Mouse (Mus musculus) cerebellum, adult 2 months (tissue): ENCODE results near the gene Bbip1.

Experiments used
- CTCF ChIP-seq: fragments of 200-500 bp; IDR thresholded peaks from 2 replicates; pipeline ENCODE4 v1.5.1; 2011; ENCODE audit warnings: low read depth, mild to moderate bottlenecking, control low read depth, low read length, moderate library complexity, borderline replicate concordance; ENCODE audit not compliant: insufficient read depth
- POLR2A ChIP-seq: fragments of 200-500 bp; IDR thresholded peaks from 2 replicates; pipeline ENCODE4 v1.6.1; 2011; ENCODE audit warnings: low read length, control low read depth, borderline replicate concordance; ENCODE audit not compliant: insufficient read depth

DNA sequence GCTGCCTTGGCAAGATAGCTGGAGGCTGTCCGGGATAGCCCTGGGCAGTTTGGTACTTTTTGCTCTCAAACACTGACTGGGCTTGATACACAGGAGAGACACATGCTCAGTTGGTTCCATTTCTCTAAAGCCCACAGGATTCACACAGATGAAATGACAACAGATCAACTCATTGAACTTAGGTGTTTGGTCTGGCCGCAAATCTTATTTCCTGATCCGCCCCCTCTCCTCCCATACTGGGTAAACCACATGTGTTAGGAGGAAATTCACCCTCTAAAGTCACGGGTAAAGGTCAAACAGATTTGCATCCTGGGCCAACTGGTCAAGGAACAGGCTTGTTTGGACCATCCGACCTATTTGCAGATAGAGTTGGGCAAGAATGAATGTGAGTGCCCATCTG, 54.9 kb downstream of the Bbip1 start:
- TF ChIP-seq CTCF (no peak), POLR2A (no peak)
